Mouse (Mus musculus): ENCODE data around the gene Ddx31. TPM values are rescaled to one million over a fixed set of nuclear protein-coding genes. Genes with fewer than 3 reads are reported as not detected.

Ddx31 gene
- total RNA-seq, 2 experiments from 2014 or later = 6.0 to 8.0 TPM

DNA sequence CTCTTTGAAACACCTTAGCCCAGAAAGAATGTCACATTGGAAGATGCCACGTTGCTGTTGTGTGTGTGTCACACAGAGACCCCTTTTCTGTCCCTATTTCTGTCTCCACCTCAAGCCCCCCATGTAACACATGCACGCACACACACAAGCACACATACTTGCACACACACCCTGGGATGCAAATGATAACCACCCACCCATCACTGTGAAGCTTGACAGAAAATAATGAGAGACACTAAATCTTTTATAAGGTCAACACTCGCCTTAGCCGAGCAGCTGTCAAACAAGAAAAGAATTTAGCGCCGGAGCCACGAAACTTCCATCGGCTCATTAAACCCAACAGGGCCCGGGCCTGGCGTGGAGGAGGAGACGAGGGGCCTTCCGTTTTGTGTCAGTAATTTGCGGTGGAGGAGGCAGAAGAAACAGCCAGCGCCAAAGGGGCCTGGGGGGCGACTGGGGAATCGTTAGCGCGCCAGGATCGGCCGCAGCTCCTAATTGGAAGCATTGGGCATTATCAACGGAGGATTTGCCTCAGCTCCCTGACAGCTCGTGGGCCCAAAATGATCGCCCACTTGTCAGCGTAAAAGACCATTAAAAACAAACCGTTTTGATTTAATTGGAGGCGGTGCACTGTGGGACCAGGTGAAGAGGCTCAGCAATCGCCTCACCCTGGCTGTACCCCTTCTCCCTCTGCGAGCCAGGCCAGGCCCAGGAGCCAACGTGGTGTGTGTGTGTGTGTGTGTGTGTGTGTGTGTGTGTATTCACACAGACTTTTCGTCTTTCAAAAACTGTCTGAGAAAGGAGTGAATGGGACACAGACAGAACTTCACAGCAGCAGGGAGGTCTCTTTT lies 103.7 kb downstream of the Ddx31 start:
- intact Hi-C loops (cut with DNase I) = no loop called here
- DNase-seq (ENCODE audit: extremely low spot score in 1 of 2, low spot score in 2 of 2) = no peak

DNA sequence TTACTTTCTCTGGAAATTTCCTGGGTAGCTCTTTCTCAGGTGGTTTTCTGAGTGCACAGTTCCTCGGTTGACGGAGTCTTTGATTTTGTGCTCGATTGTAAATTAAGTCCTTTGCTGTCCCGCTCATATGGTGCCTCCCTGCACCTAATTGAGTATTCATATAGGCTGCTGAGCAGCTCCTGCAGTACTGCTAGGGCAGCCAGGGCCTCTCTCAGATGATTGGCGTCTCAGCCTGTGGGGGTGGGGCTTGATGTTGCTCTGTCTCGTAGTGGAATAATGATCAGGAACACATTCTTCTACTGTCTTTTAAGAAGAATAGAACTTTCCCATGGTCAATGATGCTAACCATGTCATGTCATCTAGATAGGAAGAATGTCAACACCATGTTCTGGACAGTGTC lies 105.2 kb downstream of the Ddx31 start:
- intact Hi-C loops (cut with DNase I) = no loop called here
- no peak for DNase-seq (ENCODE audit: extremely low spot score in 1 of 2, low spot score in 2 of 2)

- intact Hi-C loops (cut with DNase I) = no loop called here
- DNase-seq (ENCODE audit: extremely low spot score in 1 of 2, low spot score in 2 of 2) = no peak
These were observed 106.1 kb downstream of the Ddx31 start for GRCm38 (mm10) chr2:28946312-28946711.

- DNase-seq (ENCODE audit: extremely low spot score in 1 of 2, low spot score in 2 of 2) = no peak
- intact Hi-C loops (cut with DNase I) = no loop called here
These were observed 112.8 kb downstream of the Ddx31 start for GRCm38 (mm10) chr2:28952981-28953380.

GRCm38 (mm10) chr2:28954595-28954994 lies 114.4 kb downstream of the Ddx31 start:
- intact Hi-C loops (cut with DNase I) = no loop called here
- no peak for DNase-seq (ENCODE audit: extremely low spot score in 1 of 2, low spot score in 2 of 2)

Other genes with a start within 250 kb of the Ddx31 start
- not detected for gene Gfi1b, start 218.4 kb upstream of the Ddx31 start, total RNA-seq (2021)
- gene Tsc1, start 199.2 kb upstream of the Ddx31 start, total RNA-seq (2021) = 10 to 100 TPM; 42.4 to 43.0 TPM
- under 1 TPM in 1 of 2 experiments, not detected in 1; 0.60 TPM for gene Spaca9, start 140.7 kb upstream of the Ddx31 start, total RNA-seq (2021)
- gene Ak8, start 140.2 kb upstream of the Ddx31 start, total RNA-seq (2021) = 1 to 10 TPM; 1.2 to 2.0 TPM
- gene Gtf3c4, start within 50 bp of the Ddx31 start, total RNA-seq (2021) = 10 to 100 TPM; 35.7 to 39.4 TPM
- gene Barhl1, start 76.3 kb downstream of the Ddx31 start, total RNA-seq (2021) = not detected
- gene Cfap77, start 214.7 kb downstream of the Ddx31 start, total RNA-seq (2021) = 1 to 10 TPM in 1 of 2 experiments, under 1 TPM in 1; 0.91 to 1.1 TPM
- gene Ttf1, start 219.9 kb downstream of the Ddx31 start, total RNA-seq (2021) = 1 to 10 TPM; 9.1 to 9.6 TPM

Data from left cerebral cortex, postnatal 10 days (tissue).